Mouse (Mus musculus) brain, embryonic 14.5 days (tissue): ENCODE measurements around the gene Ano10.

ENCODE experiments used
- CTCF ChIP-seq: fragments of 200-500 bp; IDR thresholded peaks from 2 replicates; pipeline ENCODE4 v1.5.1; 2012; ENCODE audit warnings: inconsistent platforms, mild to moderate bottlenecking, moderate library complexity, borderline replicate concordance; ENCODE audit not compliant: insufficient read depth, insufficient read length; ENCODE audit errors: extremely low read depth
- POLR2A ChIP-seq: fragments of 200-500 bp; IDR thresholded peaks from 2 replicates; pipeline ENCODE4 v1.6.1; 2012; ENCODE audit warnings: mild to moderate bottlenecking, inconsistent platforms, borderline replicate concordance; ENCODE audit not compliant: poor library complexity, insufficient read depth, insufficient read length, severe bottlenecking; ENCODE audit errors: extremely low read depth

GRCm38 (mm10) chr9:122252113-122252512 lies 42.1 kb downstream of the Ano10 start:
- TF ChIP-seq CTCF, result no peak
- no peak for TF ChIP-seq POLR2A
